Mouse (Mus musculus): ENCODE results near the gene C130026I21Rik. TPM values are rescaled to one million over a fixed set of nuclear protein-coding genes. Genes with fewer than 3 reads are reported as not detected.
"Not testable (repeated sequence)": the region's sequence is repeated elsewhere in the genome, so short reads cannot be mapped to it uniquely, and the experiment has no call there.

C130026I21Rik gene
- polyA plus RNA-seq, 1 experiment from 2014 or later: 0.33 TPM

DNA sequence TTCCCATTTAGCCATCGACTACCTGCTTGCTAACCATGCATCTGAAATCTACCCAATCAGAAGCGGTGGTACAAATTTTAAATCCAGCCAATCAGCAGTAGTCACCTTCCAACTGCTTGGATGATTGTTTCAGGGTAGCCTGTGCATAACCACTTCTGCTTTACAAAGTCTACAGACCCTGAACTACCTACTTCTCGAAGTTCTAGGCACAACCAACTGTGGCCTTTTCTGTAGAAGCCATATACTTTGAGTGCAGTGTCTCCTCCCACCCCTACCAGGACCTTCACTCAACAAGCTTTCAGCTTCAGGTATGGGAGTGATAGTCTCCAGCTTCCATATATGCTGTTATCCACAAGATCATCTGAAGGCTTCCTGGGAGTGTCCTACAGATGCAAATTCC lies 178.2 kb downstream of the C130026I21Rik start:
- H3K4me3 ChIP-seq; H3K4me1 ChIP-seq (replicated peaks); H3K36me3 ChIP-seq; H3K27me3 ChIP-seq; H3K9me3 ChIP-seq; H3K27ac ChIP-seq (replicated peaks); ATAC-seq (ENCODE audit: low read depth); H3K4me2 ChIP-seq; H3K9ac ChIP-seq: not testable (repeated sequence)
- WGBS: 41% methylated on average over 1 of the region's 3 CpGs

DNA sequence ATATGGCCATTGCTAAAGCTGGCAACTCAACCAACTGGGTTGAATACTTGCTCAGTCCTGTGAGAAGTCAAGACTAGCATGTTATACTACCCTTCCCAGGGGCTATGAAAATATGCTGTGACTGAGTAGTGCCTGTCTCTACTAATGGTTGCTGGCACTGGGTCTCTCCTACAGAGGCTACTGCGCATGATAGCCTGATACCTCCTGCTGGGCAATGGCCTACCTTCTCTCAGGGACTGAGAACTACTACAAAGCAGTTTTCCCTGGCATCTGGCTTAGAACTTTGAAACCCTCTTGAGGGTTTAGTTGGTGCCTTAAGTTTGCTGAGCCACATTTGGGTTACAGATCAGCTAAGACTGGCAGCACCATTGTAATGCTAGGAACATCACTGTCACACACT lies 184.2 kb downstream of the C130026I21Rik start:
- not testable (repeated sequence) for H3K27me3 ChIP-seq; H3K4me2 ChIP-seq; H3K9ac ChIP-seq; H3K9me3 ChIP-seq; H3K27ac ChIP-seq (replicated peaks); H3K36me3 ChIP-seq; ATAC-seq (ENCODE audit: low read depth); H3K4me3 ChIP-seq; H3K4me1 ChIP-seq (replicated peaks)
- 56% methylated on average over 1 of the region's 1 CpGs for WGBS

DNA sequence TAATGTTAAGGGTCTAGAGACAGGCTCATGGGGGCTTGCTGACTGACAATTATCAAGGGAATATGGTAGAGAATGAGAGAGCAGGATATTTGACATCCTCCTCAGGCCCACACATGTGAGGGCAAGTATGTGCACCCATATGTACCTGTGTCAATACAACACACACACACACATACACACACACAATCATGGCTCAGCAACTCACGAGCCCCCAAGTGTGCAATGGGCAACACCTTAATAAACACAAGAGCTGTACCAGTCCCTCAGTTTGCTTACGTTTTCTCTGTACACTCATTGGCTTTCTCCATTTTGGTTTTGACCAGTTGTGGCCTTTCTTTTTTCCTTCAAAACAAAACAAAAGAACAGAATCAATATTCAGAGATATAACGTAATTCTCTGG lies 185.6 kb downstream of the C130026I21Rik start:
- H3K27me3 ChIP-seq; H3K9ac ChIP-seq; H3K4me3 ChIP-seq; H3K36me3 ChIP-seq; H3K4me1 ChIP-seq (replicated peaks); H3K27ac ChIP-seq (replicated peaks); H3K4me2 ChIP-seq; H3K9me3 ChIP-seq; ATAC-seq (ENCODE audit: low read depth): not testable (repeated sequence)
- 68% methylated on average over 3 of the region's 3 CpGs for WGBS

DNA sequence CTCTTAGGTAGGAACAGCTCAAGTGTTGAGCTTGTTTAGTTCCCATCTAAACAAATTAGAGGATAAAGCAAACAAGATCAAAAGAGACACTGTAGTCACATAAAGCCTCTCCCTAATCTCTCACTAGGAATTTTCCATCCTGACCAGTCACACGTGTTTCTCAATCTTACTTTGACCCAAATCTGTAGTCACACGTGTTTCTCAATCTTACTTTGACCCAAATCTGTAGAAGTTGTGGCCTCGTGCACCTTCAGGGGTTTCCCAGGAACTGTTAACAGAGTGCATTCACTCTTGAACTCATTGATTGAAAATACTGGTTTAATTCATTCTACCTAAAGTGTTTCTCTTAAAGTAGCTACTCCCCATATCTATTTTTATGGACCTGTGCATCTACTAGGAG lies 197.3 kb downstream of the C130026I21Rik start:
- H3K4me2 ChIP-seq; H3K36me3 ChIP-seq; H3K4me1 ChIP-seq (replicated peaks); H3K27me3 ChIP-seq; H3K9me3 ChIP-seq; H3K9ac ChIP-seq; H3K27ac ChIP-seq (replicated peaks); ATAC-seq (ENCODE audit: low read depth); H3K4me3 ChIP-seq: not testable (repeated sequence)
- WGBS: 72% methylated on average over 3 of the region's 3 CpGs

DNA sequence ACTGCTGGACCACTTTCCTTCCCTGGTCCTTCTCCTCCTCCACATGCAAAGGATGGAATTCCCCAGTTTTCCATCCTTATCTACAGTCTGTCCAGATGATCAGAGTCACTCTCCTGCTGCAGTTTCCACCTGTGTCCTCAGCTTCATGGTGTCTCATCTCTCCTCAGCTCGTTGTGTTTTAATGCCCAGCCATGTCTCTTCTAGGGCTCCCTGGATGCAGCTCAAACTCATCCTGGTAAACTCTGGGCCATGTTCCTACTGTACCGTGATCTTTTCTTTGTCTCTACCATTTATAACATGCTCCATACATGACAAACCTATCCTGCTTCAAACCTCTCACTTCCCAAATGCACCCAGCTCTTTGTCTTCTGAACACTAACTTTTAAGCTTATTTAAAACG lies 198.7 kb downstream of the C130026I21Rik start:
- H3K4me2 ChIP-seq; H3K9ac ChIP-seq; H3K9me3 ChIP-seq; H3K36me3 ChIP-seq; ATAC-seq (ENCODE audit: low read depth); H3K4me3 ChIP-seq; H3K4me1 ChIP-seq (replicated peaks); H3K27me3 ChIP-seq; H3K27ac ChIP-seq (replicated peaks): not testable (repeated sequence)
- WGBS: 64% methylated on average over 3 of the region's 3 CpGs

DNA sequence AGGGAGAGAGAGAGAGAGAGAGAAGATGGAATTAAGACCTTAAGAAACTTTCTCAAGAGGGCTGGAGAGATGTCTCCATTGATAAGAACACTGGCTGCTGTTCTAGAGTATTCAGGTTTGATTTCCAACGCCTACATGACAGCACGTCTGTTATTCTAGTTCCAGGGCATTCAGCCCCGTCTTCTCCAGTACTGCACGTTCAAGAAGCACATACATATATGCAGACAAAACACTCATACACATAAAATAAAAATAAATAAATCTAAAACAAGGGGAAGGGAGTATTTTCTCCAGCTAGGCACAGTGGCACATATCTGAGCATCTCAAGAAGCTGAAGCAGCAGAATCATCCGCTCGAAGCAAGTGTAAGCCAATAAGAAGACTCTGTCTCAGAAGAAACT lies 234.6 kb downstream of the C130026I21Rik start:
- not testable (repeated sequence) for ATAC-seq (ENCODE audit: low read depth)

DNA sequence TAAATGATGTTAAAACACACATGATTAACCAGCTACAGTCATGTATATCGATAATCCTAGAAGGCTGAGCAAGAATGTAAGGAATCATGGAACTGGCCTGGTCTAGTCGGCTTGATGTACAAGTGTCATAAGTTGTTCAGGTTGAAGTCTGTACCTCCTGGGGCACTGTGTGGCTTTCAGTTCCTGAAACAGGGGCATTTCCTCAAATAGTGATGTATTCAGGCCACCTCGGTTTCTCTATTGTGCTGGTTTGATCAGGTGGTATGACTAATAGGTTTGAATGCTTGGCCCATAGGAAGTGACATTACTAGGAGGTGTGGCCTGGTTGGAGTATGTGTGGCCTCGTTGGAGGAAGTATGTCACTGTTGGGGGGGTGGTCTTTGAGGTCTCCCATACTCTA lies 236.0 kb downstream of the C130026I21Rik start:
- H3K4me2 ChIP-seq; H3K36me3 ChIP-seq; ATAC-seq (ENCODE audit: low read depth); H3K4me1 ChIP-seq (replicated peaks); H3K27me3 ChIP-seq; H3K4me3 ChIP-seq; H3K9ac ChIP-seq; H3K27ac ChIP-seq (replicated peaks); H3K9me3 ChIP-seq: not testable (repeated sequence)
- WGBS: 90% methylated on average over 3 of the region's 4 CpGs

More for the DNA sequence above, 234.6 kb downstream of the C130026I21Rik start:
- H3K4me3 ChIP-seq; H3K4me1 ChIP-seq (replicated peaks); H3K27ac ChIP-seq (replicated peaks); H3K9ac ChIP-seq; H3K36me3 ChIP-seq; H3K27me3 ChIP-seq; H3K9me3 ChIP-seq; H3K4me2 ChIP-seq: not testable (repeated sequence)
- WGBS: 72% methylated on average over 6 of the region's 6 CpGs

DNA sequence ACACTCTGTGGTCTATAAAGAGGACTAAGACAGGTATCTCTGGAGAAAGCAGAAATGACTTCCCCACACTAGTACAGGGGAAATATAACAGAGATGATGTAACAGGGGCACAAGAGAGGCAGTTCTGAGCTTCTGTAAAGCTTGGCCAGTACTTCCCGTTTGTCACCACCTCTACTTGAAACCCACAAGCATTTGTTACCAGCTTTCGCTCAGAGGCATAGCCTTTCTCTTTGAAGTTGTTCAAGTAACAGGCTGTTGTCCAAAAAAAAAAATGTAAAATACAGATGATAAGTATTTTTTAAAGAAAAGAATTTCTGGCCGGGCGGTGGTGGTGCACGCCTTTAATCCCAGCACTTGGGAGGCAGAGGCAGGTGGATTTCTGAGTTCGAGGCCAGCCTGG lies 236.8 kb downstream of the C130026I21Rik start:
- not testable (repeated sequence) for H3K9me3 ChIP-seq; H3K4me1 ChIP-seq (replicated peaks); H3K9ac ChIP-seq; ATAC-seq (ENCODE audit: low read depth); H3K27me3 ChIP-seq; H3K27ac ChIP-seq (replicated peaks); H3K4me2 ChIP-seq; H3K36me3 ChIP-seq; H3K4me3 ChIP-seq
- 88% methylated on average over 6 of the region's 6 CpGs for WGBS

DNA sequence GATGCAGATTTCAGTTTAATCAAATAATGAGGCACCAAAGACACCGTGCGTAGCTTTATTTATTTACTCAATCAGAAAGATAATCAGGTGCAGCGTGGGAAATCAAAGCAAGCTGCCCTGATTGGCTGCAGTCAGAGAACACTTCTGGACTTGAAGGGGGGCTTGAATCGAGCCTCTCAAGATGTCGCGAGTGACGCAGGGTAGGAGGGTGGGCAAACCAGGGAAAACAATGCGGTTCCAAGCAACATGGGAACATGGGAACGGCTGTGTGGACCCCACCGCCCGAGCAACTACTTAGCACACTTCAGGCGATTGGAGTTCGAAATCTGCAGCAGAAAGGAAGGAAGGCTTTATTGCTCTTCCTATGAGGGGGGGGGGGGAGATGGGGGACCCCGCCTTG lies 240.2 kb downstream of the C130026I21Rik start:
- 54% methylated on average over 11 of the region's 14 CpGs for WGBS
- H3K36me3 ChIP-seq; H3K27me3 ChIP-seq; H3K27ac ChIP-seq (replicated peaks); ATAC-seq (ENCODE audit: low read depth); H3K4me1 ChIP-seq (replicated peaks); H3K9me3 ChIP-seq; H3K4me3 ChIP-seq; H3K4me2 ChIP-seq; H3K9ac ChIP-seq: not testable (repeated sequence)

DNA sequence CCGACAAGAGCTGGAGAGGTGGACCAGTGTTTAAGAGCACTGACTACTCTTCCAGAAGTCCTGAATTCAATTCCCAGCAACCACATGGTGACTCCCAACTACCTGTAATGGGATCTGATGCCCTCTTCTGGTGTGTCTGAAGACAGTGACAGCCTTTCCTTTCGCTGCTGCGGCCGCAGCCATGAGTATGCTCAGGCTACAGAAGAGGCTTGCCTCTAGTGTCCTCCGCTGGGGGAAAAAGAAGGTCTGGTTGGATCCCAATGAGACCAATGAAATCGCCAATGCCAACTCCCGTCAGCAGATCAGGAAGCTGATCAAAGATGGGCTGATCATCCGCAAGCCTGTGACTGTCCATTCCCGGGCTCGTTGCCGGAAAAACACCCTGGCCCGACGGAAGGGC lies 258.4 kb downstream of the C130026I21Rik start:
- ATAC-seq (ENCODE audit: low read depth); H3K9ac ChIP-seq; H3K36me3 ChIP-seq; H3K9me3 ChIP-seq; H3K27me3 ChIP-seq; H3K4me1 ChIP-seq (replicated peaks); H3K27ac ChIP-seq (replicated peaks); H3K4me3 ChIP-seq; H3K4me2 ChIP-seq: not testable (repeated sequence)
- WGBS: 91% methylated on average over 12 of the region's 13 CpGs

DNA sequence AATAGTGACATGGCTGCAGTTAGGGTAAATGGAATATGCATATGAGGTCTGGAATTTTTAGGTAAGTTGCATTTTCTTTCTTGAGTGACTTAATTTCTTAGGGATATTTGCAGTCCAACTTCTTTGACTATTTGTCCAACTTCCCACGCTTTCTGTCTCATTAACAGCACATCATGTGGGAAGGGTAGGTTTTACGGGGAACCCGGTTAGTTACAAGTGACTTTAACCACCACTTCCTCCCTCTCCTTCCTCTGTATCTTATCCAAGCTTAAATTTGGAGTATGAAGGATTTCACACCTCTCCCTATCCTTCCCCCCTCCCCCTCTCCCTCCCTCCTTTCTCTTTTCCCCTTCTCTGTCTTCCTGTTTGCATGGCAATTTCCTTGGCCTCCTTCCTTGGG lies 259.4 kb downstream of the C130026I21Rik start:
- not testable (repeated sequence) for H3K27me3 ChIP-seq; H3K9me3 ChIP-seq; H3K4me3 ChIP-seq; H3K4me1 ChIP-seq (replicated peaks); H3K9ac ChIP-seq; H3K4me2 ChIP-seq; H3K36me3 ChIP-seq; H3K27ac ChIP-seq (replicated peaks); ATAC-seq (ENCODE audit: low read depth)
- 77% methylated on average over 2 of the region's 3 CpGs for whole genome bisulfite sequencing

DNA sequence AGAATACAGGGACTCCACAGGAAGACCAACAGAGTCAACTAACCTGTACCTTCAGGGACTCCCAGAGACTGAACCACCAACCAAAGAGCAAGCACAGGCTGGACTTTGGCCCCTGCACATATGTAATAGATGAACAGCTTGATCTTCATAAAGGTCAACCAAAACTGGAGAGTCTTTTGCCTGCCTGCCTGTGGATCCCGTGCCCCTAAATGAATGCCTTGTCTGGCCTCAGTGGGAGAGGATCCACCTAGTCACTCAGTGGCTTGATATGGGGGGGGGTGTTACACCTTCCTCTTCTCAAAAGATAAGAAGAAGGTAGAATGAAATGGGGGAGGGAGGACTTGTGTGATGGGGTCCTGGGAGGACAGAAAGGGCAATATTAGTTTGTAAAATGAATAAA lies 262.6 kb downstream of the C130026I21Rik start:
- not testable (repeated sequence) for H3K4me3 ChIP-seq; H3K4me2 ChIP-seq; H3K4me1 ChIP-seq (replicated peaks); H3K9me3 ChIP-seq; H3K9ac ChIP-seq; H3K27me3 ChIP-seq; H3K27ac ChIP-seq (replicated peaks); H3K36me3 ChIP-seq; ATAC-seq (ENCODE audit: low read depth)
- WGBS: 61% methylated on average over 1 of the region's 1 CpGs

DNA sequence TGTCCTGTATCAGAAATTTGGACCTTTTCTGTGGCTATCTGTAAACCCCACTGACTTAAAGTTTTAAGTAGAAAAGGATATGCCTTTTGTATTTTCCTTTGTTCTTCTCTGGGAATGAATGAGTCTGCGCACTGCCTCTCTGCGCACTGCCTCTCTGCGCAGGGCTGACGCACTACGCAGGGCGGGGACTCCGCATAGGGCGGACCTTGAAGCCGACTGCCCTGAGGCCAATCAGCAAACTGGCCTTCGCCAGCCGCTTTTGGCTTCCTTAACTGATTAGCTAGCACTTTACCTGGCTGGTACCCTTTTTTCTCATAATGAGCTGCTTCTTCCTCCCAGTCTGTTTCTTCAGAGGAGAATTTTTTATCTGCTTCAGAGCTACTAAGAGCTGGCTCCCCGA lies 271.1 kb downstream of the C130026I21Rik start:
- not testable (repeated sequence) for H3K9ac ChIP-seq; H3K9me3 ChIP-seq; H3K4me1 ChIP-seq (replicated peaks); H3K36me3 ChIP-seq; H3K27ac ChIP-seq (replicated peaks); H3K27me3 ChIP-seq; H3K4me3 ChIP-seq; H3K4me2 ChIP-seq; ATAC-seq (ENCODE audit: low read depth)
- 96% methylated on average over 9 of the region's 12 CpGs for WGBS

DNA sequence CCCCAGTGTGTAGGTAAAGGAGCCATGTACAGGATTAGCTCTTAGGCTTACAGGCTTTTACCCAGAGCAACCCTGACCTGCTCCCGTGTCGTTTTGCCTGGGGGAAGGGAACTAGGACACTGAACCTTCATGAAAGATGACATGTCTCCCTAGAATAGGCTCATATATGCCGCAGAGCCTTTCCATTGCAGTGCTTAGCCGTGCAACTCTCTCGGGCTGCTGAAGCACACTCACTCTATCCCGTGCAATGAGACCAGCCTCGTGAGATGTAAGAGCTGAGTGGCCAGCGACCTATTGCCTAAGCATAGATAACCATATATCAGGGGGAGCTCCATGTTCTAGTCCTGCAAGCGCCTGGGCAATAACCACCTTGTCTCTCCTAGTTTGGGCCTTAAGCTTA lies 274.1 kb downstream of the C130026I21Rik start:
- H3K9me3 ChIP-seq; H3K4me2 ChIP-seq; H3K9ac ChIP-seq; H3K4me3 ChIP-seq; ATAC-seq (ENCODE audit: low read depth); H3K27ac ChIP-seq (replicated peaks); H3K36me3 ChIP-seq; H3K4me1 ChIP-seq (replicated peaks); H3K27me3 ChIP-seq: not testable (repeated sequence)
- 85% methylated on average over 7 of the region's 9 CpGs for WGBS
